Mouse (Mus musculus): ENCODE results near the gene Gm42674. TPM values are rescaled to one million over a fixed set of nuclear protein-coding genes. Genes with fewer than 3 reads are reported as not detected.

Gm42674 gene
- polyA plus RNA-seq, 1 experiment from 2014 or later = not detected

DNA sequence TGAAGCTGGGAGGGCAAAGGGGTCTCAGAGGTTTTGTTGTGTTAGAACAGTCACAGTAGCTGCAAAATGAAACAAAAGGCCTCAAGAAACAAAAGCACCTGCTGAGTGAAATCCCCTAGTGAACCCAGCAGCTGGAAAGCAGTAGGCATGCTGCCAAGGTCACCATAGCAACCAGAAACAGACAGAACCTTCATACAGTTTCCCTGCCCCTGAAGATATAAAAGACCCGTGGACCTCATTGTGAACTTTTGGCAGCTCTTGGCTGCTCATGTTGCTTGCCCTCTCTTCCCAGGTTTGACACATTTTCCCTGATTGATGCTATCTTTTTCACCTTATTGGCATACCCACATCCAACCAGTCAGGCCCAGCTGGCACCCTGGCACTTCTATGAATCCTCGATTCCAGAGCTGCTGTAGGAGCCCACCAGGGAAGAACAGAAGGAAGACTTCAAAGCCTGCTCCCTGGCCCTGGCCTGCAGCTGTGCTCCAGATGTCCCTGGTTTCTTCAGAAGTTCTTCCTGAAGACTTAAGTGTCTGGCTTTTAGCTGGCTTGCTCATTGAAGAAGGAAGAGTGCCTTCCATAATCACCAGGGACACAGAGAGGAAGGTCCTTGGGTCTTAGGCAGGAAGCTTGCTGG, 21.8 kb downstream of the Gm42674 start:
- Histone ChIP-seq H3K4me2 (replicated peaks; ENCODE audit: low read depth, low read length) (no peak overlapping the region), H3K9ac (ENCODE audit: low read depth, low read length) (no peak overlapping the region), H3K9me3 (ENCODE audit: control insufficient read depth, low read length) (no peaks in the 10 kb centered on the region), H3K27me3 (ENCODE audit: control insufficient read depth, insufficient read depth, low read length) (no peaks in the 10 kb centered on the region), H3K36me3 (ENCODE audit: control insufficient read depth, insufficient read depth, low read length) (no peaks in the 10 kb centered on the region), H3K4me1 (replicated peaks; ENCODE audit: control insufficient read depth, insufficient read depth, low read length) (no peaks in the 10 kb centered on the region), H3K4me3 (ENCODE audit: low read depth, low read length) (no peak overlapping the region), H3K27ac (ENCODE audit: low read depth, low read length) (no peak overlapping the region)
- WGBS = 6% methylated on average over 2 of the region's 2 CpGs
- ATAC-seq (ENCODE audit: low FRiP score) (peak; percentile 56; the same call in 1 of the 2 replicates), DNase-seq (ENCODE audit: low spot score) (peak; percentile 48)

DNA sequence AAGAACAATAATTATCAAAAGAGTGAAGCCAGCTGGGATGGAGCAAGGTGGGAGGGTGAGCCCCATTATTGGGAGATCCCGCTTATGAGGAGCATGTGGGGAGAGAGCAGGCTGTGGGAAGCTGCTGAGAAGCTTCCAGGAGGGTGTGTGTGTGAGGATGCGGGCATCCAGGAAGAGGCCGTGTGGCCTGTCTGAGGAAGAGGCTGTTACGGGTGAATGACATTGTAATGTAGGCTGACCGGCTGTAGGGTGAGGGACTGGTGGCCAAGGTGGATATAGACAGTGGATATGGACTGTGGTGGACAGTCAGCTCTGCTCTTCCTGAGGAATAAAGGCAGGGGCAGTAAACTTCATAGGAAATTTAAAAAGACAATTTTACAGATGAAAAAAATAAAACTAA, 23.8 kb downstream of the Gm42674 start:
- H3K4me3 ChIP-seq (ENCODE audit: low read depth, low read length) = no peak overlapping the region
- H3K27me3 ChIP-seq (ENCODE audit: control insufficient read depth, insufficient read depth, low read length) = no peaks in the 10 kb centered on the region
- WGBS = 76% methylated on average over 5 of the region's 5 CpGs
- H3K9ac ChIP-seq (ENCODE audit: low read depth, low read length) = no peak overlapping the region
- H3K27ac ChIP-seq (ENCODE audit: low read depth, low read length) = no peak overlapping the region
- H3K9me3 ChIP-seq (ENCODE audit: control insufficient read depth, low read length) = no peaks in the 10 kb centered on the region
- H3K4me1 ChIP-seq (replicated peaks; ENCODE audit: control insufficient read depth, insufficient read depth, low read length) = no peaks in the 10 kb centered on the region
- H3K4me2 ChIP-seq (replicated peaks; ENCODE audit: low read depth, low read length) = no peak overlapping the region
- DNase-seq (ENCODE audit: low spot score) (no peak), ATAC-seq (ENCODE audit: low FRiP score) (no peak)
- H3K36me3 ChIP-seq (ENCODE audit: control insufficient read depth, insufficient read depth, low read length) = no peaks in the 10 kb centered on the region

DNA sequence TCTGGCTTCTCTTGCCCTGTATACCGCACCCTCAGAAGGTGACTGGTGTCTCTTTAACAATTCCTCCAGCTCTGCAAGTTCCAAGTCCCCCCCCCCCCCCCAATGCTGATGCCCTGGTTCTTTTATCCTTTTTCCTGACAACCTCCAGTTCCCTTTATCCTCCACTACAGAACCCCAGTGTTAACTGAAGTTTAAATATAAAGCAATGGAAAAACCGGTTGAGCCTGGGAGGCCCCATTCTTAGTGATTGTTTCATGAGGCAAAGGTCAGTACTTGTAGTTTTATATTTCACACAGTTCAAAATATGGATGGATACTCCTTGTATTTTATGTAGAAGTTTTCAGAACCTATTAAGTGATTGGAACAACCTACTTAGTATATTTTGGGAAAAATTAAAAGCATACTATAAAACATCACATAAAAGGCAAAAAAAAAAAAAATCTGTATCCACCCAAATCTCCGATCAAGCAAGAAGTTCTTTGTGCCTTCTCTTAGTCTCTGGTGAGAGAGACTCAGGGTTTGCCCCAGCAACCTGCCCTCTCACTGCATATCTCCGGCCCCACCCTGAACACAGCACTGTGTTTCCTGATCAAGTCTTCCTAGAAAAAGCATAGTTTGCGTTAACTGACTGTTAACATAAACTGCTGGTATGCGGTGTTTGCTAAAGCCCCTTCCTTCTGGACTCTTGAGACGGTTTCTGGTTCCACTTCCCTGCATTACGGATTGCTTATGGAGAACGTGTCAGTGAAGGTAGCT, 24.7 kb downstream of the Gm42674 start:
- no peak for DNase-seq (ENCODE audit: low spot score)
- no peaks in the 10 kb centered on the region for H3K36me3 ChIP-seq (ENCODE audit: control insufficient read depth, insufficient read depth, low read length)
- H3K27me3 ChIP-seq (ENCODE audit: control insufficient read depth, insufficient read depth, low read length) = no peaks in the 10 kb centered on the region
- no peak overlapping the region for H3K9ac ChIP-seq (ENCODE audit: low read depth, low read length)
- H3K27ac ChIP-seq (ENCODE audit: low read depth, low read length) = no peak overlapping the region
- no peaks in the 10 kb centered on the region for H3K9me3 ChIP-seq (ENCODE audit: control insufficient read depth, low read length)
- no peak overlapping the region for H3K4me3 ChIP-seq (ENCODE audit: low read depth, low read length)
- no peak for ATAC-seq (ENCODE audit: low FRiP score)
- H3K4me2 ChIP-seq (replicated peaks; ENCODE audit: low read depth, low read length) = no peak overlapping the region
- WGBS = 81% methylated on average over 9 of the region's 9 CpGs
- H3K4me1 ChIP-seq (replicated peaks; ENCODE audit: control insufficient read depth, insufficient read depth, low read length) = no peaks in the 10 kb centered on the region

DNA sequence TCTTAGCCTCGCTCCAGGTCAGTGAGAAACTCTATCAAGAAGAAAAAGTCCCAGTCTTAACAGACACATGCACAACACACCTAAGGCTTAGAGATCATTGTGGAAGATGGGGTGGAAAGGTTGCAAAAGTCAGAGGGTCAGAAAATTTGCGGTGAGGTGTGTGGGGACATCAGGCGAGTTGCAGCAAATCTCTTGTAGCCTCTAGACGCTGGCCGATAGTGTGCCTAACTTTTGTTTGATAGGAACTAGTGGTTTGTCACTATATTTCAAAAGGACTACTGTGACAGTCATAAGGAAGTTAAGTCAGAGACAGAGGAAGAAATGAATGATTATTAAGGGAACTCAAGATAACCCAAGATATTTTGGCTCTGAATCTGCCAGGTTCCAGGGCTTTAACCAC, 25.7 kb downstream of the Gm42674 start:
- WGBS = 91% methylated on average over 5 of the region's 5 CpGs
- Histone ChIP-seq H3K4me1 (replicated peaks; ENCODE audit: control insufficient read depth, insufficient read depth, low read length) (no peaks in the 10 kb centered on the region), H3K4me3 (ENCODE audit: low read depth, low read length) (no peak overlapping the region), H3K36me3 (ENCODE audit: control insufficient read depth, insufficient read depth, low read length) (no peaks in the 10 kb centered on the region), H3K27me3 (ENCODE audit: control insufficient read depth, insufficient read depth, low read length) (no peaks in the 10 kb centered on the region), H3K27ac (ENCODE audit: low read depth, low read length) (no peak overlapping the region), H3K9ac (ENCODE audit: low read depth, low read length) (no peak overlapping the region), H3K9me3 (ENCODE audit: control insufficient read depth, low read length) (no peaks in the 10 kb centered on the region), H3K4me2 (replicated peaks; ENCODE audit: low read depth, low read length) (no peak overlapping the region)
- ATAC-seq (ENCODE audit: low FRiP score) = no peak
- no peak for DNase-seq (ENCODE audit: low spot score)

DNA sequence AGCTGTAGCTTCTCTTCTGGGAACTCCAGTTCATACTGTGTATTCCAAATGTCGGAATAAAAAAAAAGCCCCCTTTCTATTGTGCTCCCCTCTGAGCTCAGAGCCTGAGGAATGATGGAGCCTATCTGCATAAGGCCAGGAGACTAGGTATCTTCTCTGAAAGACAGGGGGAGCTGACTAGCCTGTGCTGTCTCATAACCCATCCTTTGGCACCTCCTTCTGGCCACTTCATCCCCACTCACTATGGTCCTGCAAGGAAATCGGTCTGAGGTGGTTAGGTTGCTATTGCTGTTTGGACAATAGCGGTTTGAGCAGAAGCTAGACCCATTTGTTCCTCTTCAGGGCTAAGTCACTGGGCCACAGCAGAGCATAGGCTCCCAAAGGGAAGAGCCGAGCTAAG, 26.1 kb downstream of the Gm42674 start:
- no peak overlapping the region for H3K27ac ChIP-seq (ENCODE audit: low read depth, low read length)
- H3K27me3 ChIP-seq (ENCODE audit: control insufficient read depth, insufficient read depth, low read length) = no peaks in the 10 kb centered on the region
- no peaks in the 10 kb centered on the region for H3K4me1 ChIP-seq (replicated peaks; ENCODE audit: control insufficient read depth, insufficient read depth, low read length)
- no peak overlapping the region for H3K9ac ChIP-seq (ENCODE audit: low read depth, low read length)
- H3K9me3 ChIP-seq (ENCODE audit: control insufficient read depth, low read length) = no peaks in the 10 kb centered on the region
- no peak for ATAC-seq (ENCODE audit: low FRiP score)
- H3K4me2 ChIP-seq (replicated peaks; ENCODE audit: low read depth, low read length) = no peak overlapping the region
- no peak for DNase-seq (ENCODE audit: low spot score)
- no peaks in the 10 kb centered on the region for H3K36me3 ChIP-seq (ENCODE audit: control insufficient read depth, insufficient read depth, low read length)
- H3K4me3 ChIP-seq (ENCODE audit: low read depth, low read length) = no peak overlapping the region
- 68% methylated on average over 4 of the region's 4 CpGs for WGBS

DNA sequence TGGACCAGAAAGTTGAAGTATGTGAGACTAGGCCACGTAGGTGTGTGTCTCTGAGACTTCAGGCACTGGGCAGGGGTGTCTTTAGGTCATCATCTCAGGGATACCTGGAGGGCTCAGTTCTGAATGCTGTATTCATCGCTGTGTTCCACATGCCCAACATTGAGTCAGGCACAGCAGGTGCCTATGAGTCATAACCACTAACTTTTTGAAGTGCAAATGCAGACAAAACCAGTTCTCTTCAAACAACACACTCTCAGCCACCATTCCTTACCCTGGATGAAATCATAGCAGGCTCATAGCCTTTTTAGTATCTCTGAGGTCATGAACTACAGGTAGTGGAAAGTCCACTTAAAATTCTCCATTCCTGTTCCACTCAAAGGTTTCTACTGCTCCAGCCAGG, 27.6 kb downstream of the Gm42674 start:
- Histone ChIP-seq H3K4me2 (replicated peaks; ENCODE audit: low read depth, low read length) (no peak overlapping the region), H3K9ac (ENCODE audit: low read depth, low read length) (no peak overlapping the region), H3K4me1 (replicated peaks; ENCODE audit: control insufficient read depth, insufficient read depth, low read length) (no peaks in the 10 kb centered on the region), H3K27me3 (ENCODE audit: control insufficient read depth, insufficient read depth, low read length) (no peaks in the 10 kb centered on the region), H3K4me3 (ENCODE audit: low read depth, low read length) (no peak overlapping the region), H3K27ac (ENCODE audit: low read depth, low read length) (no peak overlapping the region), H3K9me3 (ENCODE audit: control insufficient read depth, low read length) (no peaks in the 10 kb centered on the region), H3K36me3 (ENCODE audit: control insufficient read depth, insufficient read depth, low read length) (no peaks in the 10 kb centered on the region)
- ATAC-seq (ENCODE audit: low FRiP score) (no peak), DNase-seq (ENCODE audit: low spot score) (no peak)
- WGBS = 85% methylated on average over 2 of the region's 2 CpGs

DNA sequence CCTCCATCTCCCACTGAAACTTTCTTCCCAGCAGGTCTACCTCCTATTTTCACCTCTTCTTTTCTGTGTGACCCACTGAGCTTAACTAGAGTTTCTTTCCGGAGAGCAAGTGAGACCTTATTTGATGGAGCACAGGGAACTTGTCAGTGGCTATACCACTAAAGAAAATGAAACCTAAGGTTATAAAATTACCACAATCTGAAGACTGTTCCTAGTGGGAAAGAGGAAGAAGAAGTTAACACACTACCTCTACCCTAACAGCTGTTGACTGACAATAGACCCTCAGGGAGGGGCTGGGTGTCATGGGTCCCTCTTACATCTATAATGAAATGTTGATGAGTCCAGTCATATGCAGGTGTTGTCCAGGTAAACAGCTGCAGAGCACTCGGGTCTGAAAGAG, 30.3 kb downstream of the Gm42674 start:
- no peaks in the 10 kb centered on the region for H3K4me1 ChIP-seq (replicated peaks; ENCODE audit: control insufficient read depth, insufficient read depth, low read length)
- H3K9me3 ChIP-seq (ENCODE audit: control insufficient read depth, low read length) = no peaks in the 10 kb centered on the region
- H3K27ac ChIP-seq (ENCODE audit: low read depth, low read length) = no peak overlapping the region
- ATAC-seq (ENCODE audit: low FRiP score) (no peak), DNase-seq (ENCODE audit: low spot score) (no peak)
- H3K4me2 ChIP-seq (replicated peaks; ENCODE audit: low read depth, low read length) = no peak overlapping the region
- H3K4me3 ChIP-seq (ENCODE audit: low read depth, low read length) = no peak overlapping the region
- no peaks in the 10 kb centered on the region for H3K36me3 ChIP-seq (ENCODE audit: control insufficient read depth, insufficient read depth, low read length)
- H3K27me3 ChIP-seq (ENCODE audit: control insufficient read depth, insufficient read depth, low read length) = no peaks in the 10 kb centered on the region
- no peak overlapping the region for H3K9ac ChIP-seq (ENCODE audit: low read depth, low read length)
- WGBS = 82% methylated on average over 2 of the region's 2 CpGs

DNA sequence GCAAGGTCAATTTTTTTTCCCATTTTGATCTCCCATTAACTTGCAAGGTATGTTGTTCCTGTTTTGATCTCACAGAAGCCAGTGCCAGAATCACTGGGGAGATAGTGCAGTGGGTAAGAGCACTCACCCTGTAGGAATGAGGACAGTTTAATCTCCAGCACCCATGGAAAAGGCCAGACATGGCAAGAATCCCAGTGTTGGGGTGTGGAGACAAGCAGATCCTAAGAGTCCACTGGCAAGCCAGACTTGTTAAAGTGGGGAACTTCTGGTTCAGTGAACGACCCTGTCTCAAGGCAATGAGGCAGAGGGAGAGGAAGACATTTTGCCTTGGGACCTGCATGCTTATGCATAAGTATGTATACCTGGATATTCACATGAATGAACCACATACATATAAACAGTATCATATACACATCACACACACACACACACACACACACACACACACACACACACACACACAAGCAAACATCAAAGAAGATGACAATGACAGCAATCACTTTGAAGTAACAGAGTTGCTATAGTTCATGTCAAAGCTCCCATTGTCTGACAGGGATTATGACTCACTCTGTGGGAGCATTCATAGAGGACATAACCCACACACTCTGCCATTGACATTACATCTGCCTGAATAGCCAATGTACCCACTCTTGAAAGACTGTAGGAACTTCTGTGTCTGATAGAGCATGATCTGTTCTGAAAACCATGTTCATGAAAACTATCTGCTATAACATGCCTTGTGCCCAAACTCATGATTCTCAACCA, 37.0 kb downstream of the Gm42674 start:
- no peaks in the 10 kb centered on the region for H3K4me1 ChIP-seq (replicated peaks; ENCODE audit: control insufficient read depth, insufficient read depth, low read length)
- WGBS = 78% methylated on average over 1 of the region's 1 CpGs

More for the DNA sequence above, 37.0 kb downstream of the Gm42674 start:
- DNase-seq (ENCODE audit: low spot score) (no peak), ATAC-seq (ENCODE audit: low FRiP score) (no peak)
- Histone ChIP-seq H3K36me3 (ENCODE audit: control insufficient read depth, insufficient read depth, low read length) (no peaks in the 10 kb centered on the region), H3K27ac (ENCODE audit: low read depth, low read length) (no peak overlapping the region), H3K4me3 (ENCODE audit: low read depth, low read length) (no peak overlapping the region), H3K9me3 (ENCODE audit: control insufficient read depth, low read length) (no peaks in the 10 kb centered on the region), H3K4me2 (replicated peaks; ENCODE audit: low read depth, low read length) (no peak overlapping the region), H3K9ac (ENCODE audit: low read depth, low read length) (no peak overlapping the region), H3K27me3 (ENCODE audit: control insufficient read depth, insufficient read depth, low read length) (no peaks in the 10 kb centered on the region)
